Mouse (Mus musculus) adrenal gland, postnatal 36 days (tissue): Measurements from ENCODE around the gene L3mbtl1. TPM values are rescaled to one million over a fixed set of nuclear protein-coding genes. Genes with fewer than 3 reads are reported as not detected.
"Not testable (repeated sequence)": the region's sequence is repeated elsewhere in the genome, so short reads cannot be mapped to it uniquely, and the experiment has no call there.

Source experiments
- DNase-seq, 2 experiments: peaks; one replicate each; pipeline ENCODE4 v3.0.0; 2021; ENCODE audit warnings: mixed read lengths in 1 of 2
- long read RNA-seq, 2 experiments: library from polyadenylated mRNA; stranded (forward); transcript quantifications; one replicate each; pipeline ENCODE4 v2.0.0; 2021; ENCODE audit warnings: borderline sequencing depth in 2 of 2
- total RNA-seq, 2 experiments: library from RNA; stranded (reverse); gene quantifications; 2 replicates each; pipeline ENCODE4 v1.2.3; 2021

The L3mbtl1 gene
- total RNA-seq, result not detected
- long read RNA-seq, experiment 1, result 0 reads
- long read RNA-seq, experiment 2, result 0 reads

DNA sequence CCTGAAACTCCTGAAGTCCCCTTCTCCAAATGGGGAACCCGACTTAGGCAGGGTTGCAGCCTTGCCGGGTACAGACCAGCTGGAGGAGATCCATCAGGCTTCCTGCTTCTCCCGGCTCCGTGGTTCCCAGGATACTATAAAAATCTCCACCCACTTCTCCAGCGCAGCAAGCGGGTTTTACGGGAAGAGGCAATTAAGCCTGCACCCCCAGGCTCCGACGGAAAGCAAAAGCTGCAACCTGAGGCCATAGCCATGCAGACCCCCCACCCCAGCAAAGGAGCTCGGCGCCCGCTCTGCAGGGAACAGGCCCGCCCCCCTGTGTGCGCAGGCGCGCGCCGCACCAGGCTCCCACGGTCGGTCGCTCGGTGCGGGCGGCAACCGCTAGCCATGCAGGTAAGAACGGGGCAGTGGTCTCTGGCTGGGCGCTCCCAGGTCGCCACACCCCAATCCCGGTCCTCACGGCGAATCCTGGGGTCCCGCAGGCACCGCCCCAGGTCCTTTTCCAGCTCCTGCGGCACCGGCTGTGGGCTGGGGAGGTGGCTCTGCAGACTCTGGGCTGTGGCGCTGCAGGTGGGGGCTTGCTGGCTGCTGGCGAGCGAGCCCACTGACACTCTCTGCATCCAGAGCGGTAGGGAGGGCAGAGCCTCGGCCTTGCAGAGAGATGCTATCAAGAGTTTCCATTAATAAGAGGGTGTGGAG lies at the start of gene L3mbtl1:
Gene L3mbtl1 (plus strand): TSS at position 325 of the 699 bp plus-strand sequence.
- peak; percentile 58 to 71 for DNase-seq

DNA sequence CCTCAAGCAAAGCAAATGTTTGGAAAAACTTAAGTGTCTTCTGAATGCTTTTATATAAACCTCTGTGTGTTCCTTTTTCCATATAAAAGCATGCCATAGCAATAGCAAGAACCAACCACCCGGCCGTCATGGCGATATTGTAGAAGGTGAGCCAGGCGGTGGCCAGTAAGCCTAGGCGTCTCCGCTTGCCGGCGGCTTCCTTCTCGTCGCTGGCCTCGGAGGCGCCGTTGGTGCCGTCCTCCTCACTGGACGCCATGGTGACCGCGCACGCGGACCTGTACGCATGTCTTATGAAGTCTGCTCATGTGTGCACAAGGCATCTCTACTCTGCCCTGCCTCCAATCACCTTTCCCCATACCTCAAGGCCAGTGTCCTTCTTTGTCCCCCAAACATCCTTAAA lies 44.0 kb upstream of the L3mbtl1 start:
- DNase-seq, result not testable (repeated sequence)

DNA sequence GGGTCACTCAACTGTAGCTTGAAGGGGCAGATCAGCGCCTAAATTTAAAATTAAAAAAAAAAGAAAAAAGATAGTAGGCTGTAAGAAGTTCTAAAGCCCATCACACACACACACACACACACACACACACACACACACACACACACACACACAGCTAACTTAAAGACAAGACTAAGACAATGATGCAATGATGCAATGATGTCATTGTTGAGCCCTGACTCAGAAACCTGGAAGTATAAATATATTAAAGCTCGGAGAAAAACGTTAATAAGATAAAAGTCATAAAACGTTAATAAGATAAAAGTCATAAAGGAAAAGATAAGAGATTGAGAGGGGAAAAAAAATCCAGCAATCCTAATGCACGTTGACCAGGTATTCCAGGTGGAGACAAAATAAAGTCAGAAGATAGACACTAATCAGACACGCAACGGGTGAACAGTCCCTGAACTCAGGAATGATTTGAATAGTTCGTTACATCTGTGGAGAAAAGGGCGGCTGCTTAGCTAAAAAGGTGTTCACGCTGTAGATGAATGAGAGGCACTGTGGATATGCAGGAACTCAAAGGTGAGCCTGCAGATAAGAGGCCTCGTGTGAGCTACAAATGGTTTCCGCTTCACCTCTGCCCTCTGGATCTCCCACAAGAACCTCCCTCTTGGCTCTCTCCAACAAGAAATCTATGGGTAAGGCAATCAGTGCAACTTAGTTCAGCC lies 43.2 kb upstream of the L3mbtl1 start:
- no peak for DNase-seq

DNA sequence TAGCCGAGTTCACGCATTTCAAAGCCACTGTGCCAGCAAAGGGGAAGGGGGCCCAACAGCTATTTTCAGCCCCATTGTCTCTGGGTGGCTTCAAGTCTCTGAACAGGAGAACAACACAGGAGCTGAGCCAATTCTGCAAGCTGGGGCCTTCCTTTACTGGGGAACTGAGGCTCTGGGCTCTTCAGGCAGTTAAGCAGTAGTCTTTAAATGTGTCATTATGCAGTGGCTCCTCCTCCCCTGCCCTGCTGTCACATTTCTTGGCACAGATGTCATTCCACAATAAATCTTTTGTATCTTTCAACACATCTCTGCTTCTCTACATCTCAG lies 42.7 kb upstream of the L3mbtl1 start:
- DNase-seq, result no peak

DNA sequence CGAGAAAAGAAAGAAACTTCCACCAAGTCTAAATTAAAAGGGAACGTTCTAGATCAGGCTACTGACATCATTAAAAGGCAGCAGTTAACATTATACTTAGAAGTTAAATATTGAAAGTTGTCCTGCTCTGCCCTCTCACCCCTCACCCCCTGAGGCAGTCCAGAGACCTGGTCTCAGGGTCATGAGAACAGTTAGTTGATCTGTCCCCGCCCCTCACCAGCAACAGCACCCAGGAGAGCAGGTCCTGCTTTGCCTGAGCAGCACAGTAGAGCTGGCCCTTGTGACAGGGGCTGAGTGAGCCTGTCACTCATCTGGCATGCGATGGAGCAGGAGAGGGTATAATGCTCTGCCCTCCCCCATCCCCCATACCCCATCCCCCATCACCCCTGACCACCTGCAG lies 37.4 kb upstream of the L3mbtl1 start:
- DNase-seq, result no peak

DNA sequence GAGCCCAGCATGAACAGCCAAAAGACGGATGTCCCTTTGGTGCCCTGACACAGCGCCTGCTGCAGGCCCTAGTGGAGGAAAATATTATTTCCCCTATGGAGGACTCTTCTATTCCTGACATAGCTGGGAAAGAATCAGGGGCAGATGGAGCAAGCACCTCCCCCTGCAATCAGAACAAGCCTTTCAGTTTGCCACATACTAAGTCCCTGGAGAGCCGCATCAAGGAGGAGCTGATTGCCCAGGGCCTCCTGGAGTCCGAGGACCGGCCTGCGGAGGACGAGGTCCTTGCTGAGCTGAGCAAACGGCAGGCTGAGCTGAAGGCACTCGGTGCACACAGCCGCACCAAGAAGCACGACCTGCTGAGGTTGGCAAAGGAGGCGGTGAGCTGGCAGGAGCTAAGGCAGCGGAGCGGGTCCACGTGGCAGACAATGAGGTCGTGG lies 35.2 kb upstream of the L3mbtl1 start:
- DNase-seq, result no peak

DNA sequence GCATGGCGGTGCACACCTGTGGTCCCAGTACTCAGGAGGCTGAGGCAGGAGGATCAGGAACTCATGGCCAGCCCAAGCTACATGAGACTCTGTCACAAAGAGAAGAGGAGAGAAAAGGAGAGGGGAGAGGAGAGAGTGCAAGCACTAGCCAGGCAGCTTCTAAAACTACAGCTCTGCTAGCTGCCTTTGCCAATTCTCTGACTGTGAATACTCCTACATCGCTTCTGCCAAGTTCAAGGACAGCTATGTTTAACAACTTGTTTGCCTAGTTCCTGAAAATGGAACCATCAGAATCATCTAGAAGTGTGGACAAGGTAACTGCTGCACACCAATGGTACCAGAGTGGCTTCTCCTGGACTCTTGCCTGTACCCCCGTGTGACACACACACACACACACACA lies 29.2 kb upstream of the L3mbtl1 start:
- no peak for DNase-seq

DNA sequence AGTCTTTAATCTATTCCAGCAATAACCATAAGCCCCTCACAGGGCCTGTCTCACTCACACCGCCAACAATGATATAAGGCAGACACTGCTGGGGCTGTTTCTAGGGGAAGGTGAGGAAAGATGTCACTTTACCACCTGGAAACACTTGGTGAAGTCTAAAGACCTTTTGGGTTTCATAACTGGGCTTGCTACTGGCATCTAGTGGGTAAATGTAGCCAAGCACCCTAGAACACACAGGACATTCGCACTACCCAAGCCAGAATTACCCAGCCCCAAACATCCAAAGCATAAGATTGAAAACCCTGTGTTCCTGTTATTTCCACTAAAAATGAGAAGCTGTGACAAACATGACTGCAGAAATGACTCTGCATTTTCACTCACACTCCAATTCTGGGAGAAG lies 28.8 kb upstream of the L3mbtl1 start:
- DNase-seq, result no peak

DNA sequence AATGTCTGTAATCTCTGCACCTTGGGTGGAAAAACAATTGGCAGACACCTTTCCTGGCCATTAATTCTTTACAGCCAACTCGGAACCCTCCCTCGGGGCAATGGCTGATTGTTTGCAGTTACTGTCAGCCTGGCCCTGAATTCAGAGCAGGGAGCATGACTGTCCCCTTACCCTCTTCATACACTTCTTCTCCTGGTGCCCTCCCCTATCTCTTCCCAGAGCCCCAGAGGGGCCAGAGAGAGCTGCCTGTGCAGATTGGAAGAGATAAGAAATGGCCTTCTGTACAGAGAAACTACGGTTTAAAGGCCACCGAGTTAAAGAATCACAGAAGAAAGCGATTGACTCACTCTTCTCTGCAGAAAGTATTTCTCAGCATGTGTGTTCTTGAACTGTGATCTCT lies 23.3 kb upstream of the L3mbtl1 start:
- DNase-seq, result no peak

DNA sequence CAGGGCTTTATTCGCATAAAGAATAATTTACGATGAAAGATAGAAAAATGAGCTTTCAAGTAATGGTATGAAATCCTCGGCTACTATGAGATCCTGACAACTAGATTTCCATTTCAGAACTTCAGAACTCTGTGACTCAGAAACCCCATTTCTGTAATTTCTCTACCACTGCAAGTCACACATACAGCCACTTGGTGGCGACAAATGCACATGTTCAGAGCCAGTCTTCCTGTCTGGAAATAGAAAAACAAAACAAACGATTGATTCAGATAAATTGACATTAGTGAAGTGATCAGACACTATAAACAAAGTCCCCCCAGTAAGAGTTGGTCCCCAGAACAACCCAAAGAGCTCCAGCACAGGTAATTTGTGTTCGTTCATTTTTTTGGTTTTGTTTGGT lies 21.1 kb upstream of the L3mbtl1 start:
- DNase-seq, result peak; percentile 54 to 56

DNA sequence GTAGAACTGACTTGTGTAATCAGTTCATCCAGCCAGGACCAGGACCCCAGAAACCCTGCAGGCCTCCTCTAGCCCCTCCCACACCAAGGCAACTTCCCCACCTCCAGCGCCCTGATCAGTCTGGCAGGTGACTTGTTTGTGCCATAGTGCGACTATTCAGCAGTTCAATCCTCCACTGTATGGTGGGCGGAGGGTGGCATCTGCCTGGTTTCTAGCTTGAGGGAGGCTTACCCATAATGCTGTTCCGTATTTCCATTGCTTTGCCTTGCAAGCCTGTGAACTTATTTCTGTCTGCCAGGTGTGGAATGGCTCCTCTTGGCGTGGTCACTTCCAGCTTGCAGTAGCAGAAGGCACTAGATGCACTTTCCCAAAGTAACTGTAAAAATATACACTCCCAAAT lies 20.4 kb upstream of the L3mbtl1 start:
- no peak for DNase-seq

DNA sequence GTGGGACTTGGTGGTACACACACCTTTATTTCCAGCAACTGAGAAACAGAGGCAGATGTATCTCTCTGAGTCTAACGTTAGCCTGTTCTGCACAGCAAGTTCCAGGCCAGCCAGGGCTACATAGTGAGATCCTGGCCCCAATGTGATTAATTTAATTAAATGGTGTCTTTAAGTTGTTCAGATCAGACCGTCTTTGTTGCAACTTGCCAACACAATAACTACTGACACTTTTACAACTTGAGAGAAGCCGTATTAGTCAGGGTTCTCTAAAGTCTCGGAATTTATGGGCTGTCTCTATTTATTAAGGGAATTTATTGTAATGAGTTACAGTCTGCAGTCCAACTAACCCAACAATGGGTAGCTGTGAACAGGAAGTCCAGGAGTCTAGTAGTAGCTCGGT lies 19.1 kb upstream of the L3mbtl1 start:
- no peak for DNase-seq

DNA sequence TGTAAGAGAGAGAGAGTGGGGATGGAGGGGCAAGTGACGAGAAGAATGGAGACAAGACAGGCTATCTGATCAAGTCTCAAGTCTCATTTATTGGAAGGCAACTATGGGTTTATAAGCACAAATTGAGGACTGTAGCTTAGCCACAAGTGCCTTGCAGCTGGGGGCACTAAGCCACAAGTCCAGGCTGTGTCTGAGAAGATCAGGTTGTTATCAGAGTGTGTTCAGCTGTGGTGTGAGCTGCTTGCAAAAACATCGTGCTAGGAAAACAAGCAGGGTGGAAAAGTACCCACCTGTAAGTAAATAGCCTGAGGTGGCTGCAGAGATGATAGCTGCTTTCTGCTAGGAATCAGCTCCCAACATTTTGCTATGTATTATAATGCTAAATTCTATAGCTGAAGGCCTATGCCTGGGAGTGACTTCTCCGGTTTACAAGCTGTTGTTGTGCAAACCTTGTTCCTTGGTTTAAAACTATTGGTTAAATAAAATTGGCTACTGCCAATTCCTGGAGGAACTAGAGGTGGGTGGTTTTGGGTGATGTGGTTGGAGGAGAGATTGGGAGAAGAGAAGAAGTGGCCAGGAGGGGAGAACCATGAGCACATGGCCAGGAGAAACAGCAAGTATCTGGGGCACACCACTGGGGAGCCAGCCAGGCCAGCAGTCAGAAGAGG lies 15.2 kb upstream of the L3mbtl1 start:
- DNase-seq, result no peak

DNA sequence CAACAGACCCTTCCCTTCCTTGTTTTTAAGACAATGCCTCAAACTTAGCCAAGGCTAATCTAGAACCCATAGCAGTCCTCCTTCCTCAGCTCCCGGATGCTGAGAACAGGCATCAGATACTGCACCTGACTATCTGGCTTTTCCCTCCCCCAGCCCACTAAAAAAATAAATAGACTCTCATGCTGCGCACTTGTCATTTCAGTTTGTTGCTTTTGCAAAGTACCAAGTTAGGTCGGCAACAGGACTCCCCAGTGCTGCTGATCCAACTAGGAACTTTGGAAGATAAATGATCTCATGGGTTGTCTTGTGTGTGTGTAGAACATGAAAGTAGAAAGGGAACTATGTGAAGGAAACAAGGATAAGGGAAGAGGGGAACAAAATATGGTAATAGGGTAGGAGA lies 13.6 kb upstream of the L3mbtl1 start:
- DNase-seq, result no peak

DNA sequence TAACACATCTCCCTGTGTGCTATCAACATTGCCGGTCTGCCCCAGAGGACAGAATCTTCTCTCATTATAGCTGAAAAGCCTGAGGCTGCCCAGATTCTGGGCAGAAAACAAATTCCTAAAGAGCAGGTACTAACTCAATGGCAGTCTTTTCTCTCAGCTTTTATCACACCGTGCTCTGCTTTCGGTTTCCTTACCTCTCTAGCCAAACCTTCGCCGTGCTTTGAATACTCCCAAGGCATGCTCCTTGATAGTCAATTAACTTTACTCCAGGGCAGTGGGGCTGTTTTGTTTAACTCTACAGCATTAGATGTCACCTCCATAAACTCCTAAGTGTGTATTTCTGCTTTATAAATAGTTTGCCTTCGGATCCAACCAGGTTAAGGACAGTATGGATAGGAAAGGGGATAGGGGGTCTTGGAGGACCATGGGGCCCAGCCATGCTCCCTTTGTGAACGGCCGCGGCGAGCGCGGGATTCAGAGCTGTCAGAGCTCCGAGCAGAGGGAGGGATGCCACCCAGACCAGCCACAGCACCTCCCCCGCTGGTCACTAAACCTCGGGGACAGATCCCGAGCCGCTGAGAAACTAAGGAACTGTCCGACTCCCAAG lies 12.7 kb upstream of the L3mbtl1 start:
- no peak for DNase-seq

DNA sequence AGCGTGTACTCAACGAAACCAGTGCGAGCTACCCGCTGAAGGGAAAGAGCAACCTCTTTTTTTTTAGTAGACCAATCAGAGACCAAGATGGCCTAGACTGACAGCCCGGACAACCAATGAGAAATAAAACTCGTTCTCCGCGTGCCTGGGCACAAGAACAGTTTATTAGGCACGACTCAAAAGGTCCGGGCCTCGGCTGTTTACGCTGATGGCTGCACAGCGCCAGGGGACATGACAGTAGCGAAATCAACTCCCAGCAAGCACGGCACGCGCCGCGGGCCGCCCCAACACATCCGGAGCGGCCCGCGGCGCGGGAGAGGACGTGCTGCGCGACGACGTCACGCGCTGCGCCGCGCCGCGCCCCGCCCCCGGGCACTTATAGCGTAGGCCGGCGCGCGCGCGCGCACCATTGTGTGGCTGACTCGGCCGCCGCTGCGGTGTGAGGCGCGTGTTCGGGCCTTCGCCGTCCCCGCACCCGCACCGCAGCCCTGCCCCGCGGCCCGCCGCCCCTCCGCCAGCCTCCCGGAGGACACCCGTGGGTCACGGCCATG lies 12.1 kb upstream of the L3mbtl1 start, which contains the start of gene Srsf6:
Gene Srsf6 (plus strand): TSS at position 406 of the 551 bp plus-strand sequence.
- peak; percentile 87 to 93 for DNase-seq

DNA sequence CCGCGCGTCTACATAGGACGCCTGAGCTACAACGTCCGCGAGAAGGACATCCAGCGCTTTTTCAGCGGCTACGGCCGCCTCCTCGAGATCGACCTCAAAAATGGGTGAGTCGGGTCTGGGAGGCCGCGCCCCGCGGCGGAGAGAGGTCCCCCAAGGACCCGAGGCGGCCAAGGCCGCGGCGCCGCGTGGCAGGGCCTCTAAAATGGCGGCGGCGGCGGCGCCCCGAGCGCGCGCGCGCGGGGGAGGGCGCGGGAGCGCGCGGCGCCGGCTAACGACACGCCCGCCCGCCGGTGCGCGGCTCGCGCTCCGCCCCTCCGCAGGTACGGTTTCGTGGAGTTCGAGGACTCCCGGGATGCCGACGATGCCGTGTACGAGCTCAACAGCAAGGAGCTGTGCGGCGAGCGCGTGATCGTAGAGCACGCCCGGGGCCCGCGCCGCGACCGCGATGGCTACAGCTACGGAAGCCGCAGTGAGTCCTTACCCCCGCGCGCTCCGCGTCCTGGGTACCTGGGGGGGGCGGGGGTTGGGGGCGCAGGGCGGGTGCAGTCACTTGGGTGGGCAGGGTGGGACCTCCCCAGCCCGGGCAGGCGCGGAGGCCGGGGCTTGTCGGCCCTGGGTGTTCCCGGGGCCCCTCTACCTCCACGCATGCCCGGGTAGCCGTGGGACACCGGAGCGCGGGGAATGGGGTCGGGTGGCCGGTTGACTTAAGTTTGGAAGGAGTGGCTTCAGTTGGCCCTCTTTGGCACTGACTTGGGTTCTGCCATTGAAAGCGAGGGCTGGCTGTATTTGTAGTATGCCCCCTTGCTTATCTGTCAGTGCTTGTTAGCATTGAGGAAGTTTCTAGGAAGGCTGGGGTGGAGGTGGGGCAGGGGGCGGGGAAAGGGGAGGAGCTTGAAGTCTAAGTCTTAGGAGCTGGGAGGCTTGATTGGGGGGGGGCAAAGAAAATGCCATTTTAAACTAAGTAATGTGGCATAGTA lies 11.3 kb upstream of the L3mbtl1 start:
- DNase-seq, result peak; percentile 65 to 71

DNA sequence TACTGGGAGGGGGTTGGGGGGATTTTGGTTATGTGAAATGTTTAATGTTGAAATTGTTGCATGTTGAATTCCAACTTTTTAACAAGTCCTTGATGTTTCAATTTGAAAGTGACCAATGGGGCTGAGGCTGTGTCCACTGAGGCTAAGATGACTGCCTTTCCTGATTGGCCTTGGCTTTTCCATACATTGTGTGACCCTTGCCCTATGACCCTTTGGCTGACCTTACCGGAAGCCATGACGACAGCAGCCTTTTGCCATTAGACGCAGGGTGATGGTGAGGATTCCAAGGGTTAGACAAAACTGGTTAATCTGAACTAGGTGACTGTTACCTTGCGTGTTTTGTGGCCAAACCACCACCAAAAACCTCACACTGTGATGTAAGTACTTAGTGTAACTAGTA lies 10.6 kb upstream of the L3mbtl1 start:
- DNase-seq, result no peak

DNA sequence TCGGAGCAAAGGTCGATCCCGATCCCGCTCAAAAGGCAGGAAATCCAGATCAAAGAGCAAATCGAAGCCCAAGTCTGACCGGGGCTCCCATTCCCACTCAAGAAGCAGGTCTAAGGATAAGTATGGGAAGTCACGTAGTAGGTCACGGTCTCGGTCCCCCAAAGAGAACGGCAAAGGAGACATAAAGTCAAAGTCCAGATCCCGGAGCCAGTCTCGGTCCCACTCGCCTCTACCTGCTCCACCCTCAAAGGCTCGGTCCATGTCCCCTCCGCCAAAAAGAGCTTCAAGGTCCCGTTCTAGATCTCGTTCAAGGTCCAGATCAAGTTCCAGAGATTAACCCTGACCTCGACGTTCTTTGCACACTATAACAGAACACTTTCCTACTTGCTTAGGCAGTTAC lies 8.9 kb upstream of the L3mbtl1 start:
- no peak for DNase-seq

DNA sequence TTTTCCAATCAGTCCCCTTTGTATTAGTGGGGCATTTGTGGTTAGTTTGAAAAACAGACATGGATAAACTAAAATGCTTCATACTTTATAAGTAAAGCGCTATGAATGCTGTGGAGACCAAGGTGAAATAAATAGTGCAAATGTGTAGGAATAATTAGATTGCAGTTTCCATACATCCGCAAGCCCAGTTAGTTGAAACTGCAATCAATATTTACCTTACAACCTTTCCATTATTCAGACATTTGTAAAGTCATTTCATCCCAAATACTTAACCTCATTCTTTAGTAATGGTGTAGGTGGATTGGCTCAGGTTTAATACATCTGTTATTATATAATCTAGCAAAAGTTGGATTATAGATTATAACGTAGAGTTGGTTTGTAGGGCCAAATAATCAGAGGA lies 7.6 kb upstream of the L3mbtl1 start:
- DNase-seq, result no peak

DNA sequence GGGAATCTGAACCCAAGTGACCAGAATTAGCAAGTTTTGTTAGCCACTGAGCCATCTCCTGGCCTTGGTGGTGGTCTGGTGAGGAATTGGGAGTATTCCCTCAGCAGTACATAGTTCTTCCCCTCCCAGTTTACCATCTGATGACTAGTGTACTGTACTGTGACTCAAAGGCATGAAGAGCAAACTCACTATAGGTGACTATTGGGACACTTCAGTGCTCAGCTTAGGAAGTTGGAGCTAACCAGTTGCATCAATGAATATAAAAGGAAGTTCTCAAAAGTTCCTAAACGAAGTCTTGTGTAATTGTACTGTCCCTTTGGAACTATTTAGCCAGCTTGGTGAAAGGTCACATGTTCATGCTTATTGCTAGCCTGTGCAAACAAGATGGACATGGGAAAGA lies 3.7 kb upstream of the L3mbtl1 start:
- no peak for DNase-seq
